Comparison of ENCODE assay signal across 8 mouse cellular contexts in genomic region chr2:160621661-160622211, GRCm38 (mm10). TPM values are rescaled to one million over a fixed set of nuclear protein-coding genes. Genes with fewer than 3 reads are reported as not detected.
DNase-seq lines count a peak whose midpoint lies in the region; TF ChIP-seq lines count a peak whose summit lies in the region.

No protein-coding gene starts in this region.

- H3K4me3 ChIP-seq in bone marrow macrophage, adult 2 months (ENCODE audit: insufficient read depth, low read length), result peak overlapping the region; percentile 24

- H3K4me1 ChIP-seq in bone marrow macrophage, adult 2 months (ENCODE audit: control insufficient read depth, insufficient read depth, low read length), result peaks cover 42% of the 10 kb centered on the region

- intact Hi-C loops in heart, postnatal 36 days (cut with DNase I), result loop anchor here (2.0 kb wide), 1 partner anchor 25 kb away; no protein-coding TSS in a partner anchor

- peak; percentile 99 for DNase-seq in NIH3T3 (ENCODE audit: low read depth)
- peak; percentile 31 to 82 for DNase-seq in frontal cortex, adult 2 months (ENCODE audit: extremely low spot score in 1 of 2, low spot score in 1 of 2)
- peak; percentile 86 to 88 for DNase-seq in heart, postnatal 36 days
- peak; percentile 65 to 76 for DNase-seq in layer of hippocampus, postnatal 14 days (ENCODE audit: low spot score in 2 of 2)
- DNase-seq in lung, postnatal 4 days, result peak; percentile 92 to 94
- peak; percentile 68 to 86 for DNase-seq in urinary bladder, postnatal 36 days (ENCODE audit: low spot score in 2 of 2)
- no peak for DNase-seq in thymus, postnatal 0 days (ENCODE audit: low spot score)

- no peak for TF ChIP-seq POLR2A in bone marrow macrophage, adult 2 months (IDR thresholded peaks at IDR 0.05; ENCODE audit: borderline replicate concordance, low read depth, low read length)

- TF ChIP-seq CTCF in bone marrow macrophage, adult 2 months (IDR thresholded peaks at IDR 0.05; ENCODE audit: low read depth, low read length), result no peak

- peak overlapping the region; percentile 94 for H3K27ac ChIP-seq in bone marrow macrophage, adult 2 months (ENCODE audit: insufficient read depth, low read depth, low read length)

RNA-seq across cellular contexts. Expression of gene Top1, which starts 24.0 kb away (rescaled TPM):
- 42.9 and 43.3 TPM in 2 replicates for polyA plus RNA-seq in bone marrow macrophage, adult 2 months (2012; ENCODE audit: insufficient read depth, insufficient read length, missing spikeins)
- polyA plus RNA-seq in frontal cortex, adult 2 months (2012; rRNA removed), result 36.0 and 38.2 TPM in 2 replicates
- total RNA-seq in heart, postnatal 36 days (2021), result 10 to 100 TPM; 46.9 to 50.5 TPM
- total RNA-seq in layer of hippocampus, postnatal 14 days (2021), result 10 to 100 TPM; 80.3 to 88.0 TPM
- polyA plus RNA-seq in thymus, postnatal 0 days (2015; fragmentation: Nextera tagmentation; extraction: Ambion mirVana), result 68.2 and 69.4 TPM in 2 replicates
